Mouse (Mus musculus): ENCODE data around the gene Tmem119. TPM values are rescaled to one million over a fixed set of nuclear protein-coding genes. Genes with fewer than 3 reads are reported as not detected.

Tmem119 gene
- total RNA-seq, 2 experiments from 2014 or later: 22.0 to 25.7 TPM

DNA sequence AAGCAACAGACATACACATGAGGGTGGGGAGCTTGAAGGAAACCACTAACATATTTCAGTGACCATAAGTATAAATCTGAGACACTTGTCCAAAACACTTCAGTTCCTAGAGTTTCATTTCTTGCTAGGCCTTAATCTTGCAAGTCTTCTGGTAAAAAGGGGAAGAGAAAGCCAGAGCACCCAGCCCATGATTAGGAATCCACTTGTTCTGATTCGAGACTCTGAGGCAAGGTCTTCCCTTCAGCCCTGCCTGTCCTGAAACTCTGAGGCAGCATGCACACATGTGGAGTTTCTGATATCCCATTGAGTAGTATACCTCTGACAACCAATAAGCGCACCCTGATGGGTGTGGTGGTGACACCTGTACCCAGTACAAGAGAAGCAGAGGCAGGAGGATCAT lies 38.7 kb downstream of the Tmem119 start:
- DNase-seq: no peak

DNA sequence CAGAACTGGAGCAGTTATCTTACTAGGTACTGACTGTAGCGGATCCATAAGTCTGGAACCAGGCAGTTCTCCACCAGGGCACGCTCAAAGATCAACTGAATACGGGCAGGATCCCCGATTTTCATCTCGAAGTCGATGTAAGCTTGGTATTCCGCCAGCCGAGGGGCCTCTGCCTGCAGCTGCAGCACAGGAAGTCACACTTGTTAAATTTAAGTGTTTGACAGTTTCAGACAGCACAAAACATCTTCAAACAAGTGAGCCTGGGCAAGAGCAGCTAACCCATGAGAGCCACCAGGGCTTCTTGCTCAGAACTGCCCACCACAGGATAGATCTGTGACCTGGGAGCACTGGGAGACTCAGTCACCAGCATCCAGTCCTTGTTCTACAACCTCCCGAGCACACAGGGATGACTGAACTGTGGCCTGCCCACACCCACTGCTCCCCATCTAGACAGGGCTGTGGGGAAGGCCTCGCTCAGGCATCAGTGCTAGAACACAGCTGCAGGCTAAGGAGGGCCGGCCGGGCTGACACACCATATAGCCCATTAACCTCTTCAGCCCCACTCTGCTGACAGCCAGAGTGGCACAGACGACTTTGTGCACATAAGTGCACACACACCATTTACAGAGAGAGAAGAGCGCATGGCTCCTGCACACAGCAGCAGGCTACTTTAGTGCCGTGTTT lies 44.8 kb downstream of the Tmem119 start:
- no peak for DNase-seq

DNA sequence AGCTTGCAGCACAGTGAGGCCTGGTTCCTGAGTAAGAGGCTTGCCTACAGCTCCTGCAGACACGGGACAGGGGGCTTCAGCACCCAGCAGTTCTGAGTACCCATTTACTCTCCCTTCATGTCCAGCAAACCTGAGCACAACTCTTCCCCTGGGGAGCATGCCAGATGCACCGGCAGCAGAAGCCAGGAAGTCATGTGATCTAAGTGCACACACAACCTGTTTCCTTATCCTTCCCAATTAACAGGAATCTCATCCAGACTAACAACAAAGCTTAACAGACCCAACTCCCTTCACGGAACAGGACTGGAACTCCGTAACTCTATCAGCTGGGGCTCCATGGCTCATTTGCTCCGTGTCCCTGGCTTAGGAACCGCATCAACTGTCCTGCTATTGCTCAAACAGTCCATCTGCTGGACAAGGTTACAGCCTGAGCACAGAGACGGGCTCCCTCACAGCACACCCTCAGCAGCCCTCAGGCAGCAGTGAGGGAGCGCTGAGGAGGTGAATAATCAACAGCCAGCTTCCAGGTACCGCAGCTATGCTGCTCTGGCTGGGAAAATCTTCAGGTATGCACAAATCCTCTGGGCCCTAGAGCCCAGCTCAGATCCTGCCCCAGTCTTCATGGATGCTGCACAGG lies 48.7 kb downstream of the Tmem119 start:
- no peak for DNase-seq

DNA sequence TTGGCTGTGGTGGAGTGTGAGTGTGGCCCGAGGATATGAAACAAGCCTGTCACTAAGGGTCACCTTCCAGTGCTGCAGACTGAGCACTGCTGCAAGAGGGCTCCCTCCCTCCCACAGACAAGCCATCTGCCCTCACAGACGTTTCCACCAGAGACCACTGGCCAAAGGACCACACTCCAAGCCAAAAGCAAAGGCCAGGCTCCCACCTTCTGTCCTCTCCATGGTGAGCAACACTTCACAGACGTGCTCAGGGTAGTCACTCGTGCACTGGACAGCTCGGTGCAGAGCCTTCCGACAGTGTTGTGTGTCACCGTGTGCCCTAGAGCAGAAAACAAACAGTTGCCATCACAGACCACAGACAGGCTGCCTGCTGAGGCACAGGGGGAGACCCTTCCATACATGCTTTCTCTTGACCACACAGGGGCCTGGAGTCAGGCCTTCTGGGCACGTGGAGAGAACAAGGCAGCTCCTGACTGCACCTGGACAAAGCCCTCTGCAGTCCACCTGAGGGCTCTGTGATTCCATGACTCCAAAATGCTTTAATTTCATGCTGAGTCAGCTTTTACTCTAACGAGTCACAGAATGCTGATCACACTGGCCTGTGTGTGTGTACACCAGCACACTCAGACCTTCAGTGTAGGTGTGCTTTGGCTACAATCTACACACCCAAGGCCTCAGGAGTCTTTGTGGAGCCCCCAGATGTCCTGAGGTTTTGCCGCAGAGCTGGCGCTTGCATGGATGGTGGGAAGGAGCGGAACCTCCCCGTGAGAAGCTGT lies 51.6 kb downstream of the Tmem119 start:
- DNase-seq: no peak

DNA sequence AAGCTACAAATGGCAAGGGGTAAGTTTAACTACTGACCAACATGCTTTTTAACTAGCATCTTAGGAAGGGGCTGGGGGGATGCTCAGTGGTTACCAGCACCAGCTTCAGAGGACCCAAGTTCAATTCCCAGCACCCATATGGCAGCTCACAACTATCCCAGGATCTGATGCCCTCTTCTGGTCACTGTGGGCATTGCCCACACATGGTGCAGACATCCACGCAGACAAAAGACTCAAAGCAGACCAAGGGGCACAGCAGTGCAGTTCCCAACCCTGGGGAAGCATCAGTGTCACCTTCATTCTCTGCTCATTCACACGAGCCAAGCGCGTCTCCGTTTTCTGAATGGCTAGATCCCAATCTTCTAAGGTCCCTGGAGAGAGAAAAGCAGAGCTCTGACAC lies 52.7 kb downstream of the Tmem119 start:
- DNase-seq: no peak

Other genes starting within 250 kb of the Tmem119 start
- 1 to 10 TPM; 4.0 TPM for gene Cmklr1, start 150.1 kb downstream of the Tmem119 start, total RNA-seq (2021)
- not detected for gene 1700069L16Rik, start 75.7 kb downstream of the Tmem119 start, total RNA-seq (2021)
- 10 to 100 TPM; 11.8 to 12.6 TPM for gene Ficd, start 64.7 kb downstream of the Tmem119 start, total RNA-seq (2021)
- 10 to 100 TPM; 51.2 to 56.8 TPM for gene Sart3, start 28.0 kb downstream of the Tmem119 start, total RNA-seq (2021)
- 100 to 1,000 TPM; 110 to 126 TPM for gene Iscu, start 27.8 kb downstream of the Tmem119 start, total RNA-seq (2021)
- gene Selplg, start 32.1 kb upstream of the Tmem119 start, total RNA-seq (2021): 10 to 100 TPM; 30.2 to 30.3 TPM
- gene Coro1c, start 108.2 kb upstream of the Tmem119 start, total RNA-seq (2021): 10 to 100 TPM; 86.9 to 99.4 TPM
- gene Ssh1, start 193.4 kb upstream of the Tmem119 start, total RNA-seq (2021): 10 to 100 TPM; 27.9 to 30.9 TPM
- gene Dao, start 203.2 kb upstream of the Tmem119 start, total RNA-seq (2021): under 1 TPM; 0.22 to 0.28 TPM

Data from layer of hippocampus, postnatal 36 days (tissue).